Mouse (Mus musculus) urinary bladder, postnatal 25 days (tissue): ENCODE results near the gene Fgf14.
"Not testable (repeated sequence)": the region's sequence is repeated elsewhere in the genome, so short reads cannot be mapped to it uniquely, and the experiment has no call there.

ENCODE experiments used
- DNase-seq: peaks from one replicate; pipeline ENCODE4 v3.0.0; 2022; ENCODE audit warnings: low spot score

The Fgf14 gene

GRCm38 (mm10) chr14:124474066-124474667 is 202.8 kb downstream of the Fgf14 start:
- no peak for DNase-seq

DNA sequence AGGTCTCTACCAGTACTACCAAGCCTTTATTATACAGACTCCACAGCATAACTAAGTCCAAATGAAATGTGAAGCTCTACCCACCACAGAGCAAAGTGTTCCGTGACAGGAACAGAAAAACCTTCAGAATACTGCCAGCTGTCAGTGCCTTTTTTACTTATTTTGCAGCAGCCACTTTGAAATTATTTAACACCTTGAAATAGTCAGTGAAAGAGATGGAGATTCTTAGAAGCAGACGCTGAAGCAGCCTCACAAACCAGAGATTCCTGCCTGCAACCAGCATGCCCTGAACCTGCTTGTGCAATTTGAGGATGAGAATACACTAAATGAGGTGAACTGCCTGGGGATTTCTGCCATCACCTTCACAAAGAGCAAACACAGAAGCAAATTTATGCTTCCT is 206.0 kb downstream of the Fgf14 start:
- no peak for DNase-seq

- no peak for DNase-seq
Measured at GRCm38 (mm10) chr14:124455120-124455519, 221.8 kb downstream of the Fgf14 start.

GRCm38 (mm10) chr14:124446096-124446840 is 230.7 kb downstream of the Fgf14 start:
- DNase-seq, result no peak

- DNase-seq, result no peak
Measured at GRCm38 (mm10) chr14:124444831-124445230, 232.1 kb downstream of the Fgf14 start.

DNA sequence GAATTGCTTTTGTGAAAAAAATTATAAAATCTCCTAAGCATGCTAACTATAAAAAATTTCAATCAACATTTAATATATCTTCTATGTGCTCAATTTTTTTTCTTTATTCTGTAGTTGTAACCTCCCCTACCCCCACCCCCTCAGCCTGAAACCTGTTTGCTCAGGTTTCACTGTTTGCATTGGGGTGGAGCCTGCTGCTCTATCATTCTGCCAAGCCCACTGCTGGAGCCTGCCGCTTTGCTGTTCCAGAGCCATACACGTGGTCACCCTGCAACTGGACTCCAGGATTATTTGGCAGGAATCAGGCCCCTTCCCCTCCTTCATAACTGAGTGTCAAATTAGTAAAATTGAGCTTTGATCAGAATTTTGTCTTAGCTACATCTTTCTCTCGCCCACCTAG is 237.6 kb downstream of the Fgf14 start:
- DNase-seq, result not testable (repeated sequence)

DNA sequence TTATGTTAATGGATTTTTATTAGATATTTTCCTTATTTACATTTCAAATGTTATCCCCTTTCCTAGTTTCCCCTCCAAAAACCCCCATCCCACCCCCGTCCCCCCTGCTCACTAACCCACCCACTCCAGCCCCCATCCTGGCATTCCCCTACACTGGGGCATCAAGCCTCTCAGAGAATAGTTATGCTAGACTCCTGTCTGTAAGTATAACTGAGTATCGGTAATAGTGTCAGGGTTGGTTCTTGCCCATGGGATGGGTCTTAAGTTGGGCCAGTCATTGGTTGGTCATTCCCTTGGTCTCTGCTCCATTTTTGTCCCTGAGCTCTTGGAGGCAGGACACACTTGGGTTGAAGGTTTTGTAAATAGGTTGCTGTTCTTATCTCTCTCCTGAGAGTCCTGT is 265.0 kb downstream of the Fgf14 start:
- DNase-seq, result no peak

GRCm38 (mm10) chr14:124410945-124411344 is 266.0 kb downstream of the Fgf14 start:
- no peak for DNase-seq

DNA sequence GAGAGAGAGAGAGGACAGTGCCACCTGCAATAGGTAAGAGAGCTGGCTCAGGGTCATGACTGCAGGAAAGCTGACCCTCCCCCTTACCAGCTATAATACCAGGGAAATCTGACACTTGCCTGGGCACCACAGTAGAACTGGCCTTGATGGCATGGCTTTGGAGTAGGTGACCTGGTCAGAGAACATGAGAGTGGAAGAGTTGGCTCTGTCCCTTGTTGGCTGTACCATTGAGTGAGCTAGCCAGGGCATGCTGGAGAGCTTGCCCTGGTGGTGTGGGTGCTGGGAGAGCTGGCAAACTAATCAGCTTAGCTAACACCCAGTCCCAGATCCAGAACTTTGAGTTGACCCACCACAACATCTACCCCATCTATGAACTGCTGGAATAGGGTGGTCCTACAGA is 348.5 kb downstream of the Fgf14 start:
- DNase-seq, result no peak

DNA sequence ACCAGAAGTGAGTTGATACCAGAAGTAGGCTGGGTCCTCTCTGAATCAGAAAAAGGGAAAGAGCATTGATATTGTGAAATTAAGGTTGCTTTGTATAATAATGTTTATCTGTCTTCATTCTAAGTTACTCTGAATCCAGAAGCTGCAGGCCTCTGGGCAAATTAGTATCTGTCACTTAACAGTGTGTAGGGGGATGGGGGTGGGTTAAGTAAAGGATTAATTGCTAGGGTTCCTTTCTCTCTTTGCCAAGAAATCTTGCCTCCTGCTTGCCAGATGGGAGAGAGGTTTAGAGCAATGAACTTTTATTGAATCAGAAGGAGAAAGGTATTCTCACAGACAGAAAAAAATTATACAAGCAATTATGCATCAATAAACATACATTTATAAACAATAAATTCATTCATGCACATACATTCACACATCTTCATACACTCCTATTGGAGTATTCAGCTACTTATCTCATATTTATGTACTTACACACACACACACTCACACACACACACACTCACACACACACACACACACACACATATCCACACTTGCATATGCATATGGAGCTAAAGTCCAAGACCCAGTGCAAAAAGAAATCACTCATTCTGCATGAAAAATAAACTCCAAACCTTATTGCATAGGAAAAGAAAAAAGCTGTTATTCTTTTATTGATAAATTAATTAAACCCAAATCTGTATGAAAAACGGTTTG is 357.8 kb downstream of the Fgf14 start:
- DNase-seq, result no peak

DNA sequence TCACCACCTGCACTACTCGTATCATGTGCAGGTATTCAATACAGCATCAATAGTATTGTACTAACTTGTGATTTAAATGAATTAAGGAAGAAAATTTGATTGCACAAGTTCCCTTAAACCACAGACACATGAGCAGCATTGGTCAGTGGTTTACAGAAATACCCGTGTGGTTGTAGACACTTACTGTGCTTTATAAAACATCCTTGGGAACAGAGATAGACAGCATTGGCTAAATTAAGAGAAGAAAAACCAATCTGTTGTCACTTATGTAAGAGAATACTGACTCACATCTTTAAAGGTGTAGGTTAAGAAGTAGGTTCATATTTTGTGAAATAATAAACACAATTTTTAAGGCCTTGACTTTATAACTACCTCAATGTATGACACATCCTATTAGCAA is 361.4 kb downstream of the Fgf14 start:
- no peak for DNase-seq

GRCm38 (mm10) chr14:124287027-124287426 is 389.9 kb downstream of the Fgf14 start:
- no peak for DNase-seq

DNA sequence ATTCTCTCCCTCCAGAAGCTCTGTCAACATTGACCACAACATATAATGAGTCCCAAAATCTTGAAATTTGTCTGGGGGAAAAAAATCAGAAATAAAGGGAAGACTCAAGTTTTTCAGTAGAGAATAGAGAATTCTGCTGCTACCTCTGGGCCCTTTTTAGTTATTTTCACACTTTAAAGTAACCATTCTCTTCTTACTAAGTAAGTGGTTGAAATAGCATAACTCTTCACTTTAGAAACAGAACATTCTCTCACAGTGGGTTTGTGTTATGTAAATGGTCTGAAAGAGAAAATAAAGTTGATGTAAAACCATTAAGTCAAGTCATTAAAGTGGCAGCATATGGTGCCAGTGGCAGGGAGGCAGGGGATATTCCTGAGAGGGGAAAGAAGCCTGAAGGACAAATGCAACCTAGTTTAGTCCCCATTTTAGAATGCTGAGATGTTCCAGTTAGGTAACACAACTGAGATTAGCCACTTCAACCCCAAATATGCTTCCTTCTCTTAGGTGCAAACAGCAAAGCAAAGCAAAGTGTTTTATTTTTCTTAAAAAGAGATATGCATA is 398.5 kb downstream of the Fgf14 start:
- no peak for DNase-seq

DNA sequence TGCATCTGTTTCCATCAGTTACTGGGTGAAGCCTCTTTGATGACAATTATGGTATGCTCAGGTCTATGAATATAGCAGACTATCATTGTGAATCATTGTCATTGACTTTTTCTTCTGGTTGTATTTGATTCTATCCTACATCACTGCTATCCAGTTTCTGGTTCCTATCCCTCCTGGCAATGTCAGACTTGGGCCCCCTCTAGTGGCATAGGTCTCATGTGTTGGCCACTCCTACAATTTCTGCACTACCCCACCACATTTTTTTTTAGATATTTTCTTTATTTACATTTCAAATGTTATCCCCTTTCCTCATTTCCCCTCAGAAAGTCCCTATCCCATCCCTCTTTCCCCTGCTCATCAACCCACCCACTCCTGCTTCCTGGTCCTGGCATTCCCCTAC is 409.9 kb downstream of the Fgf14 start:
- no peak for DNase-seq

GRCm38 (mm10) chr14:124264541-124265059 is 412.3 kb downstream of the Fgf14 start:
- no peak for DNase-seq

- no peak for DNase-seq
Measured at GRCm38 (mm10) chr14:124263199-124263598, 413.7 kb downstream of the Fgf14 start.

DNA sequence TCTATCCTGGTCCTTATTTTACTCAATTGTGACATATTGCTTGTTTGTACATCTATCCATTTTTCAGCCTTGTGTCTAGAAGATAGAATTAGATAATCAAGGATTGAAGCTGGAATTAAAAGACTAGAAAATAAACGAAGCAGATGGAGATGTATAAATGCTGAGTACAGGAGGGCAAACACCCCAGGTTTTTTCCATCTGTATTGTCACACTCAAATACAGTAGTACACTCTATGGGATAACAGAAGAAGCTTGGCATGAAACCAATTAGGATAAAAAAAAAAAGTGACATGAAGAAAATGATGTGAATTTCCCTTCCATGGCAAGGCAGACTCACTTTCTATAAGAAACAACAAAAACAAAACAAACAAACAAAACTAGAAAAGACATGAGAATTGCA is 429.4 kb downstream of the Fgf14 start:
- DNase-seq, result no peak

- DNase-seq, result no peak
Measured at GRCm38 (mm10) chr14:124223445-124223844, 453.5 kb downstream of the Fgf14 start.

- no peak for DNase-seq
Measured at GRCm38 (mm10) chr14:124222447-124222846, 454.5 kb downstream of the Fgf14 start.

GRCm38 (mm10) chr14:124220979-124221378 is 455.9 kb downstream of the Fgf14 start:
- no peak for DNase-seq

- DNase-seq, result no peak
Measured at GRCm38 (mm10) chr14:124195806-124196205, 481.1 kb downstream of the Fgf14 start.

GRCm38 (mm10) chr14:124195331-124195730 is 481.6 kb downstream of the Fgf14 start:
- DNase-seq, result no peak

DNA sequence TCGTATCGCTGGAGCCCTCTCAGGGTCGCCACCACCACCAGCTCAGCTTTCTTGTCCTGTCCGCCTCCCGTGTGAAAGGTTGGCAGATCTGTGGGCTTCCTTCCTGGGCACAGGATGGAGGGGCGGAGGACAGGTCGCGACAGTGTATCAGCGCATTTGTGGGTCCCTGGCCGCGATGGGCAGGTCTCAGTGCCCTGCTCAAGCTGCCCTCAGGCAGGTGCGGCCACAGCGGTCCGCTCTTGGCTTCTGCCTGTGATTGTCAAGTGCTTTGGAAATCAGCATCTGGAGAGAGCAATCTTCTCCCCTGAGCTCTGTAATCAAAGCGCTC is 484.1 kb downstream of the Fgf14 start:
- no peak for DNase-seq
